Comparison of ENCODE assay signal across 25 mouse cellular contexts in genomic region chr2:7344951-7345350, GRCm38 (mm10).
"Had no signal": no experiment of that assay in that cellular context is flagged by ENCODE, and none has a peak within 500 bp of the region (broad histone marks: within the 10 kb centered on the region; RNA-seq: fewer than 3 reads in every experiment).

No protein-coding gene starts in this region.

- H3K9me3 ChIP-seq: heart, embryonic 10.5 days; hindbrain, embryonic 10.5 days; hindbrain, embryonic 12.5 days; intestine, embryonic 15.5 days; limb, embryonic 13.5 days; limb, embryonic 15.5 days; liver, embryonic 12.5 days had no signal

- H3K27me3 ChIP-seq: heart, embryonic 12.5 days; hindbrain, embryonic 12.5 days; intestine, embryonic 15.5 days; limb, embryonic 13.5 days; limb, embryonic 15.5 days; liver, embryonic 12.5 days had no signal

- DNase-seq: gastrocnemius, adult 2 months; gastrocnemius, postnatal 10 days; gastrocnemius, postnatal 25 days; heart, adult 18-20 months; heart, postnatal 10 days; heart, postnatal 4 days; kidney, adult 18-20 months; kidney, adult 8-10 months; kidney, postnatal 10 days; kidney, postnatal 25 days; kidney, postnatal 4 days had no signal

- H3K27ac ChIP-seq: gastrocnemius, adult 2 months; heart, embryonic 10.5 days; hindbrain, embryonic 10.5 days; hindbrain, embryonic 12.5 days; hindbrain, embryonic 14.5 days; intestine, embryonic 15.5 days; limb, embryonic 13.5 days; limb, embryonic 15.5 days; liver, embryonic 12.5 days; liver, embryonic 14.5 days had no signal

- H3K4me1 ChIP-seq: heart, embryonic 10.5 days; hindbrain, embryonic 10.5 days; hindbrain, embryonic 12.5 days; intestine, embryonic 15.5 days; limb, embryonic 15.5 days; liver, embryonic 12.5 days had no signal

- H3K4me3 ChIP-seq: gastrocnemius, adult 2 months; heart, embryonic 10.5 days; heart, embryonic 12.5 days; hindbrain, embryonic 10.5 days; hindbrain, embryonic 12.5 days; intestine, embryonic 15.5 days; left cerebral cortex, adult 2 months; limb, embryonic 13.5 days; limb, embryonic 15.5 days; liver, embryonic 12.5 days had no signal

- H3K9ac ChIP-seq: heart, embryonic 12.5 days; hindbrain, embryonic 12.5 days; hindbrain, embryonic 14.5 days; intestine, embryonic 15.5 days; limb, embryonic 13.5 days; limb, embryonic 15.5 days; liver, embryonic 12.5 days; liver, embryonic 14.5 days had no signal

- H3K4me2 ChIP-seq: heart, embryonic 12.5 days; hindbrain, embryonic 12.5 days; hindbrain, embryonic 14.5 days; intestine, embryonic 15.5 days; limb, embryonic 13.5 days; limb, embryonic 15.5 days; liver, embryonic 12.5 days had no signal

- H3K36me3 ChIP-seq: heart, embryonic 10.5 days; heart, embryonic 12.5 days; hindbrain, embryonic 10.5 days; hindbrain, embryonic 12.5 days; intestine, embryonic 15.5 days; limb, embryonic 13.5 days; limb, embryonic 15.5 days; liver, embryonic 12.5 days had no signal

- ATAC-seq: hindbrain, embryonic 16.5 days; inflammation-experienced regulatory T-cells, adult 6 months; intestine, embryonic 15.5 days; intestine, postnatal 0 days; liver, embryonic 12.5 days had no signal
